Mouse (Mus musculus) bone marrow, adult 2 months (tissue): Measurements from ENCODE around the gene Arhgap15. TPM values are rescaled to one million over a fixed set of nuclear protein-coding genes. Genes with fewer than 3 reads are reported as not detected.

ENCODE experiments used
- H3K27ac ChIP-seq: fragments of 200-500 bp; 2 replicates; pipeline ENCODE4 v1.5.1; 2012; ENCODE audit warnings: low read depth, mild to moderate bottlenecking, control low read depth, inconsistent platforms, low read length; ENCODE audit not compliant: control insufficient read depth, poor library complexity, insufficient read depth
- H3K4me1 ChIP-seq: fragments of 200-500 bp; 2 replicates; pipeline ENCODE4 v1.6.1; 2011; ENCODE audit warnings: low read length; ENCODE audit not compliant: control insufficient read depth, insufficient read depth
- H3K4me3 ChIP-seq: fragments of 200-500 bp; replicated peaks from 2 replicates; pipeline ENCODE3; 2011; ENCODE audit warnings: mild to moderate bottlenecking, low read depth, low read length, control low read depth; ENCODE audit not compliant: control insufficient read depth
- CTCF ChIP-seq: fragments of 200-500 bp; IDR thresholded peaks from 2 replicates; pipeline ENCODE4 v1.5.1; 2011; ENCODE audit warnings: low read length, control low read depth; ENCODE audit not compliant: control insufficient read depth, insufficient read depth
- POLR2A ChIP-seq: fragments of 200-500 bp; IDR thresholded peaks from 2 replicates; pipeline ENCODE4 v1.6.1; 2011; ENCODE audit warnings: low read depth, mild to moderate bottlenecking, control low read depth, low read length, borderline replicate concordance; ENCODE audit not compliant: control insufficient read depth
- WGBS: fragments of 180-500 bp; shearing (Covaris S2); methylation state at CpG from one replicate; pipeline ENCODE4 v1.1.7; 2018; 5-methylcytosine and 5-hydroxymethylcytosine counted together
- polyA plus RNA-seq: library from polyadenylated mRNA; stranded (reverse); fragments of >200 nt; gene quantifications from 2 replicates; pipeline ENCODE4 v1.2.4, GENCODE M21; 2011; ENCODE audit warnings: low replicate concordance; ENCODE audit not compliant: missing spikeins, insufficient read depth, insufficient read length

Arhgap15 gene
- polyA plus RNA-seq, 1 experiment = 14.5 TPM

GRCm38 (mm10) chr2:44112990-44113798, 364.6 kb downstream of the Arhgap15 start:
- no peaks in the 10 kb centered on the region for H3K4me1 ChIP-seq
- no peak for TF ChIP-seq POLR2A
- no peak for TF ChIP-seq CTCF
- no peak overlapping the region for H3K27ac ChIP-seq
- WGBS = 83% methylated on average over 9 of the region's 9 CpGs
- no peak overlapping the region for H3K4me3 ChIP-seq

- Histone ChIP-seq H3K4me3 (no peak overlapping the region), H3K4me1 (no peaks in the 10 kb centered on the region), H3K27ac (no peak overlapping the region)
- WGBS = 87% methylated on average over 2 of the region's 2 CpGs
- TF ChIP-seq CTCF (no peak), POLR2A (no peak)
These were observed 365.7 kb downstream of the Arhgap15 start for GRCm38 (mm10) chr2:44114296-44114695.

GRCm38 (mm10) chr2:44121162-44121561, 372.5 kb downstream of the Arhgap15 start:
- Histone ChIP-seq H3K4me3 (no peak overlapping the region), H3K4me1 (no peaks in the 10 kb centered on the region), H3K27ac (no peak overlapping the region)
- TF ChIP-seq CTCF (no peak), POLR2A (no peak)
- 83% methylated on average over 5 of the region's 5 CpGs for WGBS

- Histone ChIP-seq H3K27ac (no peak overlapping the region), H3K4me1 (no peaks in the 10 kb centered on the region), H3K4me3 (no peak overlapping the region)
- TF ChIP-seq POLR2A = no peak
- no peak for TF ChIP-seq CTCF
- WGBS = 82% methylated on average over 2 of the region's 2 CpGs
These were observed 374.6 kb downstream of the Arhgap15 start for GRCm38 (mm10) chr2:44123246-44123645.

GRCm38 (mm10) chr2:44124093-44124492, 375.5 kb downstream of the Arhgap15 start:
- Histone ChIP-seq H3K27ac (no peak overlapping the region), H3K4me1 (no peaks in the 10 kb centered on the region), H3K4me3 (no peak overlapping the region)
- WGBS = 92% methylated on average over 3 of the region's 3 CpGs
- TF ChIP-seq CTCF = no peak
- no peak for TF ChIP-seq POLR2A

- no peak for TF ChIP-seq CTCF
- no peak for TF ChIP-seq POLR2A
- Histone ChIP-seq H3K4me3 (no peak overlapping the region), H3K27ac (no peak overlapping the region), H3K4me1 (no peaks in the 10 kb centered on the region)
- WGBS = 90% methylated on average over 3 of the region's 3 CpGs
These were observed 376.1 kb downstream of the Arhgap15 start for GRCm38 (mm10) chr2:44124683-44125082.

- TF ChIP-seq POLR2A (no peak), CTCF (no peak)
- Histone ChIP-seq H3K27ac (no peak overlapping the region), H3K4me3 (no peak overlapping the region), H3K4me1 (no peaks in the 10 kb centered on the region)
- 78% methylated on average over 1 of the region's 1 CpGs for WGBS
These were observed 377.5 kb downstream of the Arhgap15 start for GRCm38 (mm10) chr2:44126044-44126695.

GRCm38 (mm10) chr2:44129533-44129932, 380.9 kb downstream of the Arhgap15 start:
- Histone ChIP-seq H3K4me1 (no peaks in the 10 kb centered on the region), H3K27ac (no peak overlapping the region), H3K4me3 (no peak overlapping the region)
- WGBS = 90% methylated on average over 3 of the region's 3 CpGs
- TF ChIP-seq POLR2A (no peak), CTCF (no peak)
